Mouse (Mus musculus) bone marrow, adult 2 months (tissue): ENCODE data around the gene Glp2r.

Experiments
- CTCF ChIP-seq: fragments of 200-500 bp; IDR thresholded peaks from 2 replicates; pipeline ENCODE4 v1.5.1; 2011; ENCODE audit warnings: low read length, control low read depth; ENCODE audit not compliant: control insufficient read depth, insufficient read depth
- POLR2A ChIP-seq: fragments of 200-500 bp; IDR thresholded peaks from 2 replicates; pipeline ENCODE4 v1.6.1; 2011; ENCODE audit warnings: low read depth, mild to moderate bottlenecking, control low read depth, low read length, borderline replicate concordance; ENCODE audit not compliant: control insufficient read depth

DNA sequence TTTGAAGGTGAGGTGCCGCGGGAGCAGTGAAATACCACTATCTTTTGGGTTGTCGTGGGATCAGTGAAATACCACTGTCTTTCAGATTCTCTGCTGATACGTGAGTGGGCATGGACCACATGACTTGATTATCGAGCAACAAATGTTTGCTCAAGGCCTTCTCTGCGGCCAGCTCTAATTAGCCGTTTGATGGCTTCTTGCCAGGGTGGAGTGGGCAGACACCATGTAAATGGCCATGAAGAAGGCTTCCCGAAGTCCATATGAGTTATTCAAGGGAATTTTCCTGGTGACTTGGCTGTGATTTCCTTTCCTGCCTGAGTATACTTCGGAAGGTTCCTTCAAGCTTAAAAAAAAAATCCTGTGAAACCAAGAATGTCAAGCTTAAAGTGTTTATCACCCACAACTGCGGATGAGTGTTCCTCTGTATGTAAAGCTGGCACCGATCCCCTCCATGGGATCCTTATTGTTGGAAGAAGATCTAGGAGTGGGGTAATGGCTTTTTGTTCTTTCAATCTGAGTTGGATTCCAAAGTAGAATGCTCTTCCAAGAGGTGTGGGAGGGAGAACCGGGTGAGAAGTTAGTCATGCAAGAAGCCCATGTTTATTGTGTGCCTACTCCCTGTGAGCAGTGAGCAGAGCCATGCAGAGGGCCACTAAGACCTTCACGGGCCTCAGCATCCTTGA is 154.3 kb downstream of the Glp2r start:
- TF ChIP-seq CTCF (no peak), POLR2A (no peak)
